In the genomic region with DNA sequence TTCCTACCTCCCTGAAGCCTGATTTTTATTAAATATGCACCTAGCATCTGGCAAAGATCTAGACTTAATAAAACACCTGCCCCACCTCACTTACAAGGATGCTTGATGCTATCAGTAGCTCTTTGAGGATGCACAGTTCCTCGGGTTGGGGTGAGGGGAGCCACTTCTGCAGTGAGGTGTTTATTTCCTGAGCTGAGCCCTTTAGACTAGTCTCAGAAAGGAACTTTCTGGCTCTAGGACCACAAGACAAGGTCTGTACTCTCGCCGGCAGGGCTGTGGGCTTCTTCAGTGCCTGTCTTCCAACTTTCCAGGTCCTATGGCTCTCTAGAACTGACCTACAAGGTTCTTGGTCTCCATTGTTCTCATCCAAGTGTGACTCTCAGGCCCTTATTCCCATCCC, we compare ENCODE assay signal across 24 mouse cellular contexts. TPM values are rescaled to one million over a fixed set of nuclear protein-coding genes. Genes with fewer than 3 reads are reported as not detected.
DNase-seq lines count a peak whose midpoint lies in the region; ATAC-seq and TF ChIP-seq lines count a peak whose summit lies in the region.
"Had no signal": no experiment of that assay in that cellular context is flagged by ENCODE, and none has a peak within 500 bp of the region (broad histone marks: within the 10 kb centered on the region; RNA-seq: fewer than 3 reads in every experiment).

No protein-coding gene starts in this region.

- H3K9ac ChIP-seq in forebrain, postnatal 0 days, result no peak overlapping the region
- no peak overlapping the region for H3K9ac ChIP-seq in hindbrain, embryonic 13.5 days
- no peak overlapping the region for H3K9ac ChIP-seq in hindbrain, postnatal 0 days (replicated peaks; ENCODE audit: low read length)
- H3K9ac ChIP-seq in forebrain, embryonic 15.5 days (replicated peaks), result no peak overlapping the region
- H3K9ac ChIP-seq: embryonic facial prominence, embryonic 15.5 days; heart, embryonic 12.5 days; intestine, embryonic 15.5 days had no signal

- H3K4me3 ChIP-seq in forebrain, embryonic 10.5 days, result no peak overlapping the region
- H3K4me3 ChIP-seq in forebrain, postnatal 0 days (ENCODE audit: low read depth, low read length), result no peak overlapping the region
- H3K4me3 ChIP-seq in hindbrain, embryonic 13.5 days, result no peak overlapping the region
- no peak overlapping the region for H3K4me3 ChIP-seq in hindbrain, postnatal 0 days (ENCODE audit: low read length)
- no peak overlapping the region for H3K4me3 ChIP-seq in forebrain, embryonic 15.5 days
- H3K4me3 ChIP-seq: embryonic facial prominence, embryonic 15.5 days; erythroblast, embryonic 14.5 days; gastrocnemius, adult 2 months; heart, embryonic 12.5 days; intestine, embryonic 15.5 days had no signal

- peaks cover 49% of the 10 kb centered on the region for H3K4me1 ChIP-seq in forebrain, embryonic 10.5 days
- H3K4me1 ChIP-seq in forebrain, postnatal 0 days (ENCODE audit: insufficient read depth), result peaks cover 5% of the 10 kb centered on the region
- peaks cover 24% of the 10 kb centered on the region for H3K4me1 ChIP-seq in hindbrain, embryonic 13.5 days (replicated peaks)
- no peaks in the 10 kb centered on the region for H3K4me1 ChIP-seq in hindbrain, postnatal 0 days (ENCODE audit: insufficient read depth, low read length)
- peaks cover 45% of the 10 kb centered on the region for H3K4me1 ChIP-seq in forebrain, embryonic 15.5 days
- H3K4me1 ChIP-seq: embryonic facial prominence, embryonic 15.5 days; intestine, embryonic 15.5 days had no signal

- H3K4me2 ChIP-seq in forebrain, postnatal 0 days (ENCODE audit: low read depth), result no peak overlapping the region
- no peak overlapping the region for H3K4me2 ChIP-seq in hindbrain, embryonic 13.5 days
- no peak overlapping the region for H3K4me2 ChIP-seq in hindbrain, postnatal 0 days (ENCODE audit: low read depth, low read length)
- H3K4me2 ChIP-seq in forebrain, embryonic 15.5 days (replicated peaks), result no peak overlapping the region
- H3K4me2 ChIP-seq: embryonic facial prominence, embryonic 15.5 days; heart, embryonic 12.5 days; intestine, embryonic 15.5 days had no signal

- ATAC-seq in forebrain, postnatal 0 days, result no peak
- ATAC-seq in hindbrain, embryonic 13.5 days (ENCODE audit: low FRiP score), result no peak
- ATAC-seq in hindbrain, postnatal 0 days, result no peak
- no peak for ATAC-seq in forebrain, embryonic 15.5 days (replicated peaks)
- ATAC-seq: intestine, embryonic 15.5 days had no signal

- WGBS in forebrain, embryonic 10.5 days, result 85% methylated on average over 3 of the region's 3 CpGs
- 88% methylated on average over 3 of the region's 3 CpGs for WGBS in forebrain, postnatal 0 days
- WGBS in hindbrain, embryonic 13.5 days, result 81% methylated on average over 3 of the region's 3 CpGs
- WGBS in hindbrain, postnatal 0 days, result 88% methylated on average over 3 of the region's 3 CpGs
- WGBS in forebrain, embryonic 15.5 days, result 89% methylated on average over 3 of the region's 3 CpGs

- H3K36me3 ChIP-seq in forebrain, embryonic 10.5 days (replicated peaks), result no peaks in the 10 kb centered on the region
- H3K36me3 ChIP-seq in forebrain, postnatal 0 days (ENCODE audit: insufficient read depth), result no peaks in the 10 kb centered on the region
- no peaks in the 10 kb centered on the region for H3K36me3 ChIP-seq in hindbrain, embryonic 13.5 days
- H3K36me3 ChIP-seq in hindbrain, postnatal 0 days (ENCODE audit: insufficient read depth, low read length), result no peaks in the 10 kb centered on the region
- H3K36me3 ChIP-seq in forebrain, embryonic 15.5 days, result no peaks in the 10 kb centered on the region
- H3K36me3 ChIP-seq: embryonic facial prominence, embryonic 15.5 days; G1E; heart, embryonic 12.5 days; intestine, embryonic 15.5 days had no signal

- H3K27me3 ChIP-seq in forebrain, embryonic 10.5 days (ENCODE audit: poor library complexity, severe bottlenecking), result peaks cover 47% of the 10 kb centered on the region
- H3K27me3 ChIP-seq in forebrain, postnatal 0 days (ENCODE audit: insufficient read depth, low read length), result no peaks in the 10 kb centered on the region
- no peaks in the 10 kb centered on the region for H3K27me3 ChIP-seq in hindbrain, embryonic 13.5 days
- no peaks in the 10 kb centered on the region for H3K27me3 ChIP-seq in hindbrain, postnatal 0 days (ENCODE audit: insufficient read depth, low read length)
- no peaks in the 10 kb centered on the region for H3K27me3 ChIP-seq in forebrain, embryonic 15.5 days
- H3K27me3 ChIP-seq: embryonic facial prominence, embryonic 15.5 days; intestine, embryonic 15.5 days had no signal

- TF ChIP-seq CTCF in forebrain, postnatal 0 days (IDR thresholded peaks at IDR 0.05; ENCODE audit: low read depth), result no peak
- no peak for TF ChIP-seq CTCF in hindbrain, postnatal 0 days (IDR thresholded peaks at IDR 0.05; ENCODE audit: low read depth)

- no peak for DNase-seq in forebrain, embryonic 10.5 days (ENCODE audit: extremely low spot score, low spot score)
- no peak for DNase-seq in forebrain, postnatal 0 days
- DNase-seq in hindbrain, postnatal 0 days (ENCODE audit: low spot score), result no peak
- DNase-seq in CD4-positive helper T cell, adult 2 months (ENCODE audit: low read depth, low spot score), result peak; percentile 25
- no peak for DNase-seq in urinary bladder, postnatal 10 days (ENCODE audit: low spot score)
- DNase-seq: adrenal gland, postnatal 10 days; cerebellum, adult 11 months; cerebellum, adult 8-10 months; cerebellum, postnatal 14 days; embryo, embryonic 11 days; gastrocnemius, adult 2 months; gastrocnemius, postnatal 25 days had no signal

- peak overlapping the region; percentile 86 for H3K27ac ChIP-seq in forebrain, embryonic 10.5 days
- no peak overlapping the region for H3K27ac ChIP-seq in forebrain, postnatal 0 days (ENCODE audit: low read depth, low read length)
- peak overlapping the region; percentile 35 for H3K27ac ChIP-seq in hindbrain, embryonic 13.5 days
- no peak overlapping the region for H3K27ac ChIP-seq in hindbrain, postnatal 0 days
- H3K27ac ChIP-seq in forebrain, embryonic 15.5 days (replicated peaks), result 0 out of 2 replicates have a peak overlapping the region, but pooled peaks have one; percentile 85
- H3K27ac ChIP-seq: embryonic facial prominence, embryonic 15.5 days; gastrocnemius, adult 2 months; intestine, embryonic 15.5 days had no signal

- H3K9me3 ChIP-seq in forebrain, embryonic 10.5 days, result no peaks in the 10 kb centered on the region
- no peaks in the 10 kb centered on the region for H3K9me3 ChIP-seq in forebrain, postnatal 0 days (ENCODE audit: low read length)
- H3K9me3 ChIP-seq in hindbrain, embryonic 13.5 days, result no peaks in the 10 kb centered on the region
- no peaks in the 10 kb centered on the region for H3K9me3 ChIP-seq in hindbrain, postnatal 0 days (ENCODE audit: low read length)
- no peaks in the 10 kb centered on the region for H3K9me3 ChIP-seq in forebrain, embryonic 15.5 days
- H3K9me3 ChIP-seq: embryonic facial prominence, embryonic 15.5 days; G1E; heart, embryonic 12.5 days; intestine, embryonic 15.5 days had no signal

RNA-seq across cellular contexts. Expression of a gene that starts 50.5 kb away (rescaled TPM):
- 0.48 and 0.63 TPM in 2 replicates for polyA plus RNA-seq in forebrain, embryonic 10.5 days (2016; fragmentation: Nextera tagmentation; extraction: Ambion mirVana)
- total RNA-seq in forebrain, postnatal 0 days (2014; rRNA removed), result 4.8 and 6.1 TPM in 2 replicates
- polyA plus RNA-seq in forebrain, postnatal 0 days (2015; fragmentation: Nextera tagmentation; extraction: Ambion mirVana), result 2.7 and 3.3 TPM in 2 replicates
- 4.0 and 4.5 TPM in 2 replicates for polyA plus RNA-seq in hindbrain, embryonic 13.5 days (2015; fragmentation: Nextera tagmentation; extraction: Ambion mirVana)
- total RNA-seq in hindbrain, postnatal 0 days (2014; rRNA removed), result 8.2 and 11.1 TPM in 2 replicates
- 2.5 and 3.1 TPM in 2 replicates for polyA plus RNA-seq in hindbrain, postnatal 0 days (2015; fragmentation: Nextera tagmentation; extraction: Ambion mirVana)
- 3.8 and 5.2 TPM in 2 replicates for polyA plus RNA-seq in forebrain, embryonic 15.5 days (2015; fragmentation: Nextera tagmentation; extraction: Ambion mirVana)
- total RNA-seq: gastrocnemius, adult 2 months; granulocyte monocyte progenitor cell, adult 5-6 weeks; heart, adult 8-10 months; heart, postnatal 25 days had no signal
- polyA plus RNA-seq: C2C12; G1E; heart, embryonic 12.5 days; heart, embryonic 16.5 days had no signal

Comparison
In these comparisons a context has a peak if more than half of its experiments do, and no peak if none do; other contexts are left out.
1. H3K27ac ChIP-seq: peak in forebrain, embryonic 10.5 days (single experiment), hindbrain, embryonic 13.5 days (single experiment) and forebrain, embryonic 15.5 days (single experiment); none in forebrain, postnatal 0 days (single experiment) and hindbrain, postnatal 0 days (single experiment).